Mouse (Mus musculus) heart, adult 11 months (tissue): ENCODE measurements at regions not wholly inside any gene's neighbourhood (a gene's known extent, or its start where the extent isn't known, plus 50 kb on each side); places are given as distances from the start of the nearest gene placed in this dataset.

Source experiments
- DNase-seq: peaks from one replicate; pipeline ENCODE4 v3.0.0; 2022

GRCm38 (mm10) chr17:94165305-94165860 is 584.4 kb downstream of the Mettl4 start:
- DNase-seq, result no peak

DNA sequence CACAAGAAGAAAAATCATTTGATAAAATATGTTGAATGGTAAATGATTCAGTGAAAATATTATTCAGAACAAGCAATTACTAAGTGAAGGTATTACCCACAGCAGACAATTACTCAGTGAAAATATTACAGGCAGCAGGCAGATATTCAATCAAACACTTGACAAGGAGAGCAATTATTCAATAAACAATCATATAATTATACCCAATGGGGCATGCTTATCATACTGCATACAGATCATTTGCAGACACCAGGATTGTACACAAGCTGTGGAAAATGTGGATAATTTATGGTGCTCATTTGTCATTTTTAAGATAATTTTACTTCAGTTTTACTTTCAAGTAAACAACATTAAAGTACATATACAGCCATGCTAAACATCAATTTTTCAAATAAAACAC is 605.5 kb downstream of the Mettl4 start:
- DNase-seq, result no peak

DNA sequence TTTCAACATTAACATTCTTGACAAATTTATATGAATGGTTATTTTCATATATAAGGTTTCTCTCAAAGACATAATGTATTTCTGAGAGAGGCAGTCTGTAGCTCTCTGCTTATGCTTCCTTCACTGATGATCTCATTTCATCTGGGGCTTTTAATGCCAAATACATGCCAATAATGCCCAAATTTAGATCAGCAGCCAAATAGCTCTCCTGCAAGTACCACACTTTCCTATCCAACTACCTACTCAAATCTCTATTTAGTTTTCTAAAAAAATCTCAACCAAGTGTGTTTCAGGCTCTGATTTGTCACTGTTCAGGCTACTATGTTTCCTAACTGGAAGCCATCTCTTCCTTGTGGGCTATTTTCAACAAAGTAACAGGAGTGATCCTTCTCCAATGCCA is 616.6 kb downstream of the Mettl4 start:
- no peak for DNase-seq

GRCm38 (mm10) chr17:94093984-94094660 is 655.7 kb downstream of the Mettl4 start:
- no peak for DNase-seq

- DNase-seq, result no peak
Measured at GRCm38 (mm10) chr17:94054436-94055060, 695.3 kb downstream of the Mettl4 start.

GRCm38 (mm10) chr17:94048475-94048874 is 701.3 kb downstream of the Mettl4 start:
- DNase-seq, result no peak

GRCm38 (mm10) chr17:94038221-94038620 is 711.6 kb downstream of the Mettl4 start:
- no peak for DNase-seq

- no peak for DNase-seq
Measured at GRCm38 (mm10) chr17:94012386-94012785, 737.4 kb downstream of the Mettl4 start.

- no peak for DNase-seq
Measured at GRCm38 (mm10) chr17:94002095-94002494, 747.7 kb downstream of the Mettl4 start.

DNA sequence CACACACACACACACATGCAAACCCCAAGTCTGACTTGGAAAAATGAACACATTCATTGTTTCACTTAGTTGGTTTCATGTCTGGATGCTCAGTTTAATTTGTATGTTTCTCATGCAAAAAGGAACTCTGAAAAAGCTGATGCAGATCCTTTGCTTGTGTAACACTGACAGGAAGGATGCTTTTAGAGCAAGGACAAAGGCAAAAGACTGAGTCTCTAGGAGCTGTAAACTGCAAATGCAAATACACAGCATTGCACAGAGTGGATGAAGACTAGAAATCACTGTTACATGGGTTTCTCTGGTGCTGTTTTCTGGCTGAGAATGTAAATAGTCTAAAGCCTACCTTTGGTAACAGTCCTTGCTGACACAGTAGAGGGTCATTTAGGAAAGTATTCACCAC is 748.3 kb downstream of the Mettl4 start:
- DNase-seq, result no peak

- peak; percentile 82 for DNase-seq
Measured at GRCm38 (mm10) chr17:93986932-93987331, 762.9 kb downstream of the Mettl4 start.
